Mouse (Mus musculus): Measurements from ENCODE around the gene Slc25a19. TPM values are rescaled to one million over a fixed set of nuclear protein-coding genes. Genes with fewer than 3 reads are reported as not detected.
"Not testable (repeated sequence)": the region's sequence is repeated elsewhere in the genome, so short reads cannot be mapped to it uniquely, and the experiment has no call there.

The Slc25a19 gene
- polyA plus RNA-seq, 1 experiment from 2014 or later: 24.9 TPM

- DNase-seq (ENCODE audit: low spot score): not testable (repeated sequence)
Measured at GRCm38 (mm10) chr11:115645498-115645897, 17.4 kb upstream of the Slc25a19 start.

GRCm38 (mm10) chr11:115644308-115644707 lies 16.2 kb upstream of the Slc25a19 start:
- no peak for DNase-seq (ENCODE audit: low spot score)
- H3K9me3 ChIP-seq (ENCODE audit: control insufficient read depth, low read length): no peaks in the 10 kb centered on the region
- no peak for ATAC-seq (ENCODE audit: low FRiP score)
- 93% methylated on average over 13 of the region's 13 CpGs for WGBS
- no peaks in the 10 kb centered on the region for H3K4me1 ChIP-seq (replicated peaks; ENCODE audit: control insufficient read depth, insufficient read depth, low read length)
- no peak overlapping the region for H3K9ac ChIP-seq (ENCODE audit: low read depth, low read length)
- no peaks in the 10 kb centered on the region for H3K36me3 ChIP-seq (ENCODE audit: control insufficient read depth, insufficient read depth, low read length)
- no peak overlapping the region for H3K4me2 ChIP-seq (replicated peaks; ENCODE audit: low read depth, low read length)
- H3K27me3 ChIP-seq (ENCODE audit: control insufficient read depth, insufficient read depth, low read length): no peaks in the 10 kb centered on the region
- no peak overlapping the region for H3K27ac ChIP-seq (ENCODE audit: low read depth, low read length)
- no peak overlapping the region for H3K4me3 ChIP-seq (ENCODE audit: low read depth, low read length)

More at GRCm38 (mm10) chr11:115645498-115645897, 17.4 kb upstream of the Slc25a19 start:
- not testable (repeated sequence) for ATAC-seq (ENCODE audit: low FRiP score); H3K4me2 ChIP-seq (replicated peaks; ENCODE audit: low read depth, low read length); H3K4me3 ChIP-seq (ENCODE audit: low read depth, low read length); H3K27ac ChIP-seq (ENCODE audit: low read depth, low read length); H3K4me1 ChIP-seq (replicated peaks; ENCODE audit: control insufficient read depth, insufficient read depth, low read length); H3K27me3 ChIP-seq (ENCODE audit: control insufficient read depth, insufficient read depth, low read length); H3K9ac ChIP-seq (ENCODE audit: low read depth, low read length); H3K36me3 ChIP-seq (ENCODE audit: control insufficient read depth, insufficient read depth, low read length); H3K9me3 ChIP-seq (ENCODE audit: control insufficient read depth, low read length)
- WGBS: 89% methylated on average over 14 of the region's 14 CpGs

DNA sequence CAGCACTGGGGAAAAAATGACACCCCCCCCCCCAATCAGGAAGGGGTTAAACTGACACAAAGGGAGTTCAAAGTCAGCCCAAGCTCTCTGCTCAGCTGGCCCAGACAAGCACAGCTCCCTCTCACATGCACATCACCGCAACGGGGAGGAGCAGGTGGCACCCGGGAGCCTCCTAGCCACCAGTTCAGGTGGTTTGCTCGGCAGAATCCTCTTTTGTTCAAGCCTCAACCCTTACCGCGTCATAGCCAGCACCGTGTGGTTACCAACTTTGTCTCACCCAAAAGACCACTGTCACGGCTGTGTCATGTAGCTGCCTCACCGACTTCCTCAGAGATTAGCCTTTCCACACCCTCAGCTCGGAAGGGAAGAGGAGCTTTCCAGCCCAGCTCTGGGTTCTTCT lies 15.2 kb upstream of the Slc25a19 start:
- Histone ChIP-seq H3K27ac (ENCODE audit: low read depth, low read length) (no peak overlapping the region), H3K36me3 (ENCODE audit: control insufficient read depth, insufficient read depth, low read length) (no peaks in the 10 kb centered on the region), H3K4me3 (ENCODE audit: low read depth, low read length) (no peak overlapping the region), H3K4me1 (replicated peaks; ENCODE audit: control insufficient read depth, insufficient read depth, low read length) (no peaks in the 10 kb centered on the region), H3K4me2 (replicated peaks; ENCODE audit: low read depth, low read length) (no peak overlapping the region), H3K9me3 (ENCODE audit: control insufficient read depth, low read length) (no peaks in the 10 kb centered on the region), H3K27me3 (ENCODE audit: control insufficient read depth, insufficient read depth, low read length) (no peaks in the 10 kb centered on the region), H3K9ac (ENCODE audit: low read depth, low read length) (no peak overlapping the region)
- ATAC-seq (ENCODE audit: low FRiP score) (no peak), DNase-seq (ENCODE audit: low spot score) (no peak)
- 72% methylated on average over 10 of the region's 10 CpGs for WGBS

- Histone ChIP-seq H3K36me3 (ENCODE audit: control insufficient read depth, insufficient read depth, low read length) (no peaks in the 10 kb centered on the region), H3K4me2 (replicated peaks; ENCODE audit: low read depth, low read length) (no peak overlapping the region), H3K27ac (ENCODE audit: low read depth, low read length) (no peak overlapping the region), H3K27me3 (ENCODE audit: control insufficient read depth, insufficient read depth, low read length) (no peaks in the 10 kb centered on the region), H3K9ac (ENCODE audit: low read depth, low read length) (no peak overlapping the region), H3K9me3 (ENCODE audit: control insufficient read depth, low read length) (no peaks in the 10 kb centered on the region), H3K4me1 (replicated peaks; ENCODE audit: control insufficient read depth, insufficient read depth, low read length) (no peaks in the 10 kb centered on the region), H3K4me3 (ENCODE audit: low read depth, low read length) (no peak overlapping the region)
- no peak for DNase-seq (ENCODE audit: low spot score)
- ATAC-seq (ENCODE audit: low FRiP score): no peak
- 97% methylated on average over 2 of the region's 2 CpGs for WGBS
Measured at GRCm38 (mm10) chr11:115642705-115643104, 14.6 kb upstream of the Slc25a19 start.

DNA sequence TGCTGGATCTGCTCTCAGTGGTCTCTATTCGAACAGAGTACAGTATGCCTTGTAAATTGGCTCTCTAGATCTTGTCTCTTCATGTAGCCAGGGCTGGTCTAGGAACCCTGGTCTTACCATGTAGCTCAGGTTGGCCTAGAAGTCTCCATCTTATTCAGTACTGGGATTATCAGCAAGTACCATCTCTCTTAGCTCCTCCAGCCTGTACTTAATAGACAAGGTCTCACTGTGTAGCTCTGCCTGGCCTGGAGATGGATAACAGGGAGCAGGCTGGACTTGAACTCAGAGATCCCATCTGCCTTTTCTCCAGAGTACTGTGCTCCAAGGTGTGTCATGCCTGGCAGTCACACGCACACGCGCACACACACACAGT lies 13.6 kb upstream of the Slc25a19 start:
- no peak overlapping the region for H3K4me2 ChIP-seq (replicated peaks; ENCODE audit: low read depth, low read length)
- no peaks in the 10 kb centered on the region for H3K36me3 ChIP-seq (ENCODE audit: control insufficient read depth, insufficient read depth, low read length)
- H3K4me3 ChIP-seq (ENCODE audit: low read depth, low read length): no peak overlapping the region
- H3K9ac ChIP-seq (ENCODE audit: low read depth, low read length): no peak overlapping the region
- no peak overlapping the region for H3K27ac ChIP-seq (ENCODE audit: low read depth, low read length)
- no peaks in the 10 kb centered on the region for H3K27me3 ChIP-seq (ENCODE audit: control insufficient read depth, insufficient read depth, low read length)
- DNase-seq (ENCODE audit: low spot score) (no peak), ATAC-seq (ENCODE audit: low FRiP score) (no peak)
- H3K9me3 ChIP-seq (ENCODE audit: control insufficient read depth, low read length): no peaks in the 10 kb centered on the region
- H3K4me1 ChIP-seq (replicated peaks; ENCODE audit: control insufficient read depth, insufficient read depth, low read length): no peaks in the 10 kb centered on the region
- WGBS: 89% methylated on average over 4 of the region's 4 CpGs

DNA sequence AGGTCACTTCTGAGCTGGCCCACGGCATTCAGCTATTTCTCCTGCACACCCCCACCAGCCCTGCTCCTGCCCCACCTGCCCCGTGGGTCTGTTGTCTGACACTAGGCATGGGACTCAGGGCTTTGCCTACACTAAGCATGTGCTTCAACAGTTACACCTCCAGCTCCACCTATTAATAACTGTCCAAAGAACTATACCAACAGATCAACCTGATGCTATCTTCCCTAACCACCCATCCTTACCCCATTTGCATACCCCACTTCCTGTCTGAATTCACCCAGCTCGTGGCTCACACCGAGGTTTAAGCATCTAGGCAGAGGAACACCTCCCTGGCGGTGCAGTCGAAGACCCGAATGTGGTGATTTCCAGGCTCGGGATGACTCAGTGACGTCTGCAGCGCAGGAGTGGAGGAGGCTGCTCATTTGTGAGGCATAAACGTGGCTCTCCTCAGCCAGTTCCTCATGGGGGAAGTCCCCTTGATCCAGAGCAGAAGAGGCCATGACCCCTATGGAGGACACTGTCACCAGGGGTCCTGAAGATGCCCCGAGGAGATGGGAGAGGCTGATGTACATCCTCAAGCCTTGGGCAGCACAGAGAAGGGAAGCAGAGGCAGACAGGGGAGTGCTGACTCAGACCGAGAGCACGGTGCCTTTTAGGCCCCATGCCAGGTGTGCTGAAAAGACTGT lies 13.0 kb upstream of the Slc25a19 start:
- DNase-seq (ENCODE audit: low spot score) (no peak), ATAC-seq (ENCODE audit: low FRiP score) (no peak)
- Histone ChIP-seq H3K27me3 (ENCODE audit: control insufficient read depth, insufficient read depth, low read length) (no peaks in the 10 kb centered on the region), H3K4me1 (replicated peaks; ENCODE audit: control insufficient read depth, insufficient read depth, low read length) (no peaks in the 10 kb centered on the region), H3K4me2 (replicated peaks; ENCODE audit: low read depth, low read length) (no peak overlapping the region), H3K9me3 (ENCODE audit: control insufficient read depth, low read length) (no peaks in the 10 kb centered on the region), H3K4me3 (ENCODE audit: low read depth, low read length) (no peak overlapping the region), H3K9ac (ENCODE audit: low read depth, low read length) (no peak overlapping the region), H3K36me3 (ENCODE audit: control insufficient read depth, insufficient read depth, low read length) (no peaks in the 10 kb centered on the region), H3K27ac (ENCODE audit: low read depth, low read length) (peak overlapping the region; percentile 10; the same call in 1 of the 2 replicates)
- 55% methylated on average over 14 of the region's 14 CpGs for WGBS

DNA sequence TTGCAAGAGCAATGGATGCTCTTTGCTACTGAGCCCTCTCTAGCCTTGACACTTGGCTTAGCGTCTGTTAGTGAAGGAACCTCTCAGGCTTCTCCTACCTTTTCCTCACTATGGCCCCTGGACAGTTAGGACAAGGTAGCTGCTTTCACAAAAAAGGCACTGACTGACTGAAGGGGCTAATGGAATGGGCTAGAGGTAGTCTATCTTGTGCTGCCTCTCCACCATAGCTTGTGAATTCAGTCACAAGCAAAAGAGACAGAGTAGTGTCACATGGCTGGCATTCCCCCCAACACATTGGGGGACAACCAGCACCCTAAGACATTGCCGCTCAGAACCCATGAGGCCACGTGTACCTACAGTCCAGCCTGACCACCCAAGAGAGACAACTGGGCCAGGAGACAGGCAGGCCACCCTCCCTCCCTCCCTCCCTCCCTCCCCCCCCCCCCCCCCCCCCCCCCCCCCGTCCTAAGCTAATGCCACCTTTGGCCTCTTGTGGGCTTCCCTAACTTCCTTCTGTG lies 12.3 kb upstream of the Slc25a19 start:
- ATAC-seq (ENCODE audit: low FRiP score) (no peak), DNase-seq (ENCODE audit: low spot score) (no peak)
- no peak overlapping the region for H3K4me3 ChIP-seq (ENCODE audit: low read depth, low read length)
- no peak overlapping the region for H3K27ac ChIP-seq (ENCODE audit: low read depth, low read length)
- no peak overlapping the region for H3K4me2 ChIP-seq (replicated peaks; ENCODE audit: low read depth, low read length)
- no peaks in the 10 kb centered on the region for H3K36me3 ChIP-seq (ENCODE audit: control insufficient read depth, insufficient read depth, low read length)
- no peak overlapping the region for H3K9ac ChIP-seq (ENCODE audit: low read depth, low read length)
- WGBS: 79% methylated on average over 3 of the region's 4 CpGs
- H3K4me1 ChIP-seq (replicated peaks; ENCODE audit: control insufficient read depth, insufficient read depth, low read length): no peaks in the 10 kb centered on the region
- no peaks in the 10 kb centered on the region for H3K27me3 ChIP-seq (ENCODE audit: control insufficient read depth, insufficient read depth, low read length)
- no peaks in the 10 kb centered on the region for H3K9me3 ChIP-seq (ENCODE audit: control insufficient read depth, low read length)

DNA sequence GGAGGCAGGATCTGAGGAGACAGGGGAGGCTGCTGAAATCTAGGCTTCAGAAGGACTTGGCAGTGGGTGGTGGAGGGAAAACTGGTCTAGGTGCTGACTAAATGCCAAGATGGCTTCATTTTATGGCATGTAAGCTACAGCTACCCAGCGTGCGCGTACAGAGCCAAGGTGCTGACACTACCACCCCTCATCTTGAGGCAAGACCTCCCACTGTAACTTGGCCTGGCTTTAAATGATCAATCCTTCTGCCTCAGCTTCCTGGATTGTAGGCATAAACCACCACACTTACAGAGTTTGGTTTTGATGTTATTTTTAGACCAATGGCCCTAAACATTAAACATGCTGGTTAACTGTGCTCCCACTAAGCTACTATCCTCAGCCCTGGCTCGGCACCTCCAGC lies 11.4 kb upstream of the Slc25a19 start:
- WGBS: 96% methylated on average over 4 of the region's 4 CpGs
- H3K9me3 ChIP-seq (ENCODE audit: control insufficient read depth, low read length): no peaks in the 10 kb centered on the region
- DNase-seq (ENCODE audit: low spot score): no peak
- no peak overlapping the region for H3K4me3 ChIP-seq (ENCODE audit: low read depth, low read length)
- ATAC-seq (ENCODE audit: low FRiP score): no peak
- no peaks in the 10 kb centered on the region for H3K36me3 ChIP-seq (ENCODE audit: control insufficient read depth, insufficient read depth, low read length)
- H3K27me3 ChIP-seq (ENCODE audit: control insufficient read depth, insufficient read depth, low read length): no peaks in the 10 kb centered on the region
- no peaks in the 10 kb centered on the region for H3K4me1 ChIP-seq (replicated peaks; ENCODE audit: control insufficient read depth, insufficient read depth, low read length)
- no peak overlapping the region for H3K27ac ChIP-seq (ENCODE audit: low read depth, low read length)
- no peak overlapping the region for H3K9ac ChIP-seq (ENCODE audit: low read depth, low read length)
- H3K4me2 ChIP-seq (replicated peaks; ENCODE audit: low read depth, low read length): no peak overlapping the region

Measured in hindbrain, embryonic 11.5 days (tissue).